Mouse (Mus musculus) lung, postnatal 25 days (tissue): ENCODE measurements around the gene Upk3bl.
"Not testable (repeated sequence)": the region's sequence is repeated elsewhere in the genome, so short reads cannot be mapped to it uniquely, and the experiment has no call there.

Experiments used
- DNase-seq: peaks from one replicate; pipeline ENCODE4 v3.0.0; 2022; ENCODE audit warnings: low spot score

Gene Upk3bl

DNA sequence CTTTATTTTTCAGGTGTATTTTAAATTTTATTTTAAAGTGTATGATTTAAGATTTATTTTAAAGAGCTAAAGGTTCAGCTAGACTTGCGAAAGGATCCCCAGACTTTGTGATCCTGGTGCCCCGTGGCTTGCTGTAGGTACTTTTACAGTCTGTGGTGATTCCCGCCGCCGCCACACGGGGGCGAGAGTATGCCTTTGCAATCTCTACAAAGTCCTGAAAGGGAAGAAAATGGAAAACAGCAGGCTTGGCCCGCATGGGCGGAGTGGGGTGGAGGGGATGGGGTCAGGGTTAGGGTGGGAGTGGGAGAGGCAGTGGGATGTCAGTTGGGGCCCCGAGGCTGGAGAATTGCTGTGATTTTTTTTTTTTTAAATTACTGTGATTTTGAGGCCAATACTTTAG is 8.3 kb upstream of the Upk3bl start:
- peak; percentile 81 for DNase-seq

DNA sequence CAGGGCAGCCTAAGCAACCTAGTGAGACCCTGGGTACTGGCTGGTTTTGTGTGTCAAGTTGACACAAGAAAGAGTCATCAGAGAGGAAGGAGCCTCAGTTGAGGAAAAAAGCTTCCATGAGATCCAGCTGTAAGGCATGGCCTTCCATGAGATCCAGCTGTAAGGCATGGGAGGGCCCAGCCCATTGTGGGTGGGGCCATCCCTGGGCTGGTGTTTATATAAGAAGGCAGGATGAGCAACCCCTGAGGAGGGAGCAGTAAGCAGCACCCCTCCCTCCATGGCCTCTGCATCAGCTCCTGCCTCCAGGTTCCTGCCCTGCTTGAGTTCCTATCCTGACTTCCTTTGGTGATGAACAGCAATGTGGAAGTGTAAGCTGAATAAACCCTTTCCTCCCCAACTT is 5.8 kb upstream of the Upk3bl start:
- not testable (repeated sequence) for DNase-seq

DNA sequence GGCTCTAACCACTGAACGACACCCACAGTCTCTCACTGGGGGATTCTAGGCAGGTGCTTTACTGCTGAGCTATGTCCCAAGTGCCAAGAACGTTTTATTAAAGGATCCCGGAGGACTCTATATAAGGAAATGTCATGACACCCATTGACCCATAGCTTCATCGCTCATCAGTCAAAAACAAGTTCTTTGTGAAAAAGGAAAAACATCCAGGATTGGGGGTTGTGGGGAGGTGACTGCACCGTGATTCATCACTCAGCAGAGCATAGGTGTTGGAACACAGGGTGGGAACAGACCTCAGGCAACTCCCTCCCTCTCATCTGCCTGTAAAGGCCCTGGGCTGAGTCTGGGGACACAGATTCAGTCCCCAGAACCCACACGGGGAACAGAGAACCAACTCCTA is 4.4 kb upstream of the Upk3bl start:
- DNase-seq: no peak

- peak; percentile 47 for DNase-seq
Measured at GRCm38 (mm10) chr5:136051231-136052085, 2.8 kb upstream of the Upk3bl start.

DNA sequence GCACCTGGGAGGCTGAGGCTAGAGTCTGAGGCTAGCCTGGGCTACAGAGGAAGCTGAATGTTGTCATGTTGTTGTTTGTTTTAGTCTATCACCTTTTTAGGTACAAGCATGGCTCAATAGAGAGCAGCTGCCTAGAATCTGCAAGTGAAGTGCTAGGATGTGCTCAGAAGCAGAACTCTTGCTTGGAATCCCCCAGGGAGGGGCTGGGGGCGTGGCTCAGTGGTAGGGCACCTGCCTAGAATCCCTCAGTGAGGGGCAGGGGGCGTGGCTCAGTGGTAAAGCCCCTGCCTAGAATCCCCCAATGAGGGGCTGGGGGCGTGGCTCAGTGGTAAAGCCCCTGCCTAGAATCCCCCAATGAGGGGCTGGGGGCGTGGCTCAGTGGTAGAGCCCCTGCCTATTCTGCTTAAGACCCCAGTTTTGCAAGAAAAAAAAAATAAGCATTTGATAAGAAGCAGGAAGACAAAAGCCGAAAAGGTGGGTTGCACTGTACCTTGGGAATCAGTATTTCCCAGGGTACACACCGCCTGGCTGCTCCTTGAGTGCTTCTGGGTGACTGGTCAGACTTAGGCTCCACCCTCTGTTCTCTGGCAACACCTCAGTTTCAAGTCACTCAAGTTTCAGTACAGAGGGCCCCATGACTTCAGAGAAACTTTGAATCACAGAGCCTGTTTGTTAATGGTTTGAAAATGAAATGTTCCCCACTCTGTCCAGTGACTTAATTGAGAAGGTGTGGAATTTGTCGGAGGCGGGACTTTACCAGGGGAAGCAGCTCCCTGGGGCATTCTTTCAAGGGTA is 1.2 kb upstream of the Upk3bl start:
- DNase-seq: peak; percentile 64

GRCm38 (mm10) chr5:136056062-136056461 is 1.8 kb downstream of the Upk3bl start:
- DNase-seq: no peak

GRCm38 (mm10) chr5:136057085-136057484 is 2.8 kb downstream of the Upk3bl start:
- no peak for DNase-seq

DNA sequence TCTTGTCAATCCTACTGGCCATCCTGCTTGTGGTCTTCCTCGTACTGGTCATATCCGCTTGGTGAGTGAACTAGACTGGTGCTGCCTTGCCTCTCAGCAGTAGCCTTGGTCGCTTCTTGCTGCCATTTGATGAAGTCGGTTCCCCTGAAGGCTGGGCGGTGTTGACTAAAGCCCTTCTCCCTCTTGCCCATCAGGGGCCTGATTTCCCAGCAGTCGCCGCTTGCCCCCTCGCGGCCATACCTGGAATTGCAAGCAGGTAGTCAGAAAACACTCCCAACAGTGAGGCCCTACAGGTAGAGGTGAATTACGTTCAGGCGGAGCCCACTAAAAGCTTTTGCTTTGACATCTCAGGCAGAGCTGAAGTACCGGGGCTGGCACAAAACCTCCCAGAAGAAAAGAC is 7.3 kb downstream of the Upk3bl start:
- DNase-seq: peak; percentile 71

DNA sequence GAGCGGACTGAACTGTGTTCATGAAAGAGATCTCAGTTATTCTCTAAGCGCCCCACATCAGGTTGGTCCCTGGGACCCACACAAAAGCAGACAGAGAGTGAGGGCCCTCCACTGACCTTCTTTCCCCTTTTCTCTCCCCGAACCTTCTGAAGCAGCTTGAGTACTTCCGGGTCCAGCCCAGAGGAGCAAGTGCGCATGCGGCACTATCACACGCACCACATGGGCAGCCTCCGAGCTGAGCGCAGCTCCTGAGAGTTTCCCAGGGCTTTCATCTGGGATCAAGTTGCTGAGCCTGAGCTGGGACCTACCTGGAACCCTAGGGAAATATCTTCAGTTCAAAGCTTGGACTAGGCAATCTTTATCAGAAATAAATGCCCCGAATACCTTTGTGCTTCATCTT is 9.6 kb downstream of the Upk3bl start:
- DNase-seq: no peak

- peak; percentile 48 for DNase-seq
Measured at GRCm38 (mm10) chr5:136066404-136067148, 12.3 kb downstream of the Upk3bl start.

- DNase-seq: no peak
Measured at GRCm38 (mm10) chr5:136069411-136069810, 15.1 kb downstream of the Upk3bl start.

- DNase-seq: no peak
Measured at GRCm38 (mm10) chr5:136073051-136073450, 18.8 kb downstream of the Upk3bl start.

GRCm38 (mm10) chr5:136073526-136073925 is 19.2 kb downstream of the Upk3bl start:
- no peak for DNase-seq

DNA sequence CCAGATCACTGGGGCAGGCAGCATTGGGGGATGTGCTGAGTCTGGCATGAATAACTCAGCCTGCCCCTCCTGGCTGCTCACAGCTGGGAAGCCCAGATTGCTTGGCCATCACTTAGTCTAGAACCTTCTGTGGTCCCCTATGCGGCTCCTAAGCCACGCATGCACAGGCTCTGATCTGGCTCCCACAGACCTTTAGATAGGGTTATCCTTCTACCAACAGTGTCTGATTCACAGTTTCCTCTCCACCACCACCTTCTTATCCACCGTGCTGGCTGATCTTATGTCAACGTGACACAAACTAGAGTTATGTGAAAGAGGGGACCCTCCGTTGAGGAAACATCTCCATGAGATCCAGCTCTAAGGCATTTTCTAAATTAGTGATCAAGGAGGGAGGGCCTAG is 20.8 kb downstream of the Upk3bl start:
- DNase-seq: no peak

GRCm38 (mm10) chr5:136076284-136076683 is 22.0 kb downstream of the Upk3bl start:
- DNase-seq: no peak

- no peak for DNase-seq
Measured at GRCm38 (mm10) chr5:136077001-136077550, 22.8 kb downstream of the Upk3bl start.

DNA sequence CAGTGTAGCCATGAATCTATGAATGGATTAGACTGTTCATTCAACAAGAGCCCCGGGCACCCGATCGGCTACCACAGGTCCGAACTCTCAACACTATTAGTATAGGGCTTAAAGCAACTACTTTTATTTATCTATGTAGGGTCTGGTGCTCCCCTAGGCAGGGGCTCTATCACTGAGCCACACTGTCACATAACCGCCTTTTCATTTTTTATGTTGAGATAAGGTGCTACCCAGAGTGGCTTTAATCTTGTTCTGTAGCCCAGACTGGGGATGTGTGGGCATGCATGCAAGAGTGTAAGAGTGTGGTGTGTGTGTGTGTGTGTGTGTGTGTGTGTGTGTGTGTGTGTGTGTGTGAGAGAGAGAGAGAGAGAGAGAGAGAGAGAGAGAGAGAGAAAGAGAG is 23.8 kb downstream of the Upk3bl start:
- DNase-seq: no peak

- no peak for DNase-seq
Measured at GRCm38 (mm10) chr5:136082345-136082744, 28.1 kb downstream of the Upk3bl start.

DNA sequence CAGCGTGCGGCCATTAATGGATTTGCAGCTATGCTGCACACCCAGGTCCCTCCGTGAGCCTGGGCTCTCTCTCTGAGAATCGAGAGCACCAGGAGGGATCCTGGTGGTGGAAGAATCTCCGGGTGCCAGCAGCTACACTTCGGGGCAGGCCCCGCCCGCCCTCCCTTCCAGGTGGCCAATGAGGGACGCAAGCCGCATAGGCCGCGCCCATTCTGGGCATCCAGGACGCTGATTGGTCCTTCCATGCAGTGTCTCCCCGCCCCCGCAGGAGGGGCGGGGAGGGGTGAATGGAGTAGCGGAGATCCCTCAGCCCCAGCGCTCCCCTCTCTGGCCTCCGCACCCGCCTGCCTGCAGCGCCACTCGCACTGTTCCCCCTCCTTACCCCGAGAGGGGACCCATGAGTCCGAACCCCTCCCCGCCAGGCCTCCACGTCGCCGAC is 29.4 kb downstream of the Upk3bl start, which contains the start of gene Rasa4:
TSS of gene Rasa4 (plus strand) at position 248 of the 439 bp plus-strand sequence.
- peak; percentile 95 for DNase-seq

- DNase-seq: no peak
Measured at GRCm38 (mm10) chr5:136084144-136084881, 30.0 kb downstream of the Upk3bl start.
